Mouse (Mus musculus) small intestine, adult 2 months (tissue): Measurements from ENCODE around the gene Ecd. TPM values are rescaled to one million over a fixed set of nuclear protein-coding genes. Genes with fewer than 3 reads are reported as not detected.

Experiments
- H3K27ac ChIP-seq: fragments of 200-500 bp; 2 replicates; pipeline ENCODE4 v1.5.1; 2012; ENCODE audit warnings: low read depth, low read length, control low read depth, inconsistent platforms; ENCODE audit not compliant: insufficient read depth
- H3K27me3 ChIP-seq: fragments of 200-500 bp; 2 replicates; pipeline ENCODE4 v1.6.1; 2012; ENCODE audit warnings: mild to moderate bottlenecking, moderate library complexity, low read length, inconsistent platforms; ENCODE audit not compliant: control insufficient read depth, insufficient read depth
- H3K36me3 ChIP-seq: fragments of 200-500 bp; 2 replicates; pipeline ENCODE4 v1.6.1; 2012; ENCODE audit warnings: mild to moderate bottlenecking, low read length, control low read depth, inconsistent platforms; ENCODE audit not compliant: control insufficient read depth, insufficient read depth
- H3K4me1 ChIP-seq: fragments of 200-500 bp; 2 replicates; pipeline ENCODE4 v1.6.1; 2012; ENCODE audit warnings: low read length, inconsistent platforms, mixed read lengths; ENCODE audit not compliant: control insufficient read depth, insufficient read depth, insufficient read length
- H3K4me3 ChIP-seq: fragments of 200-500 bp; 2 replicates; pipeline ENCODE4 v1.5.1; 2012; ENCODE audit warnings: low read depth, mild to moderate bottlenecking, control low read depth, inconsistent platforms, low read length, moderate library complexity
- CTCF ChIP-seq: fragments of 200-500 bp; IDR thresholded peaks from 2 replicates; pipeline ENCODE4 v1.5.1; 2012; ENCODE audit warnings: low read depth, mild to moderate bottlenecking, control low read depth, inconsistent platforms, low read length, moderate library complexity, mixed read lengths; ENCODE audit not compliant: insufficient replicate concordance, insufficient read length; ENCODE audit errors: extremely low read depth
- POLR2A ChIP-seq: fragments of 200-500 bp; IDR thresholded peaks from 2 replicates; pipeline ENCODE4 v1.6.1; 2012; ENCODE audit warnings: low read depth, mild to moderate bottlenecking, control low read depth, inconsistent platforms, low read length, moderate library complexity
- WGBS: fragments of 180-500 bp; shearing (Covaris S2); methylation state at CpG from one replicate; pipeline ENCODE4 v1.1.7; 2018; 5-methylcytosine and 5-hydroxymethylcytosine counted together
- polyA plus RNA-seq: library from polyadenylated mRNA; depleted of rRNA; stranded (reverse); fragments of >200 nt; gene quantifications from 2 replicates; pipeline ENCODE4 v1.2.3, GENCODE M21; 2012

Gene Ecd
- polyA plus RNA-seq, 1 experiment: 8.2 TPM

- H3K27ac ChIP-seq: no peak overlapping the region
- no peak for TF ChIP-seq POLR2A
- TF ChIP-seq CTCF: no peak
- WGBS: 92% methylated on average over 4 of the region's 4 CpGs
- H3K27me3 ChIP-seq: no peaks in the 10 kb centered on the region
- peaks cover 49% of the 10 kb centered on the region for H3K36me3 ChIP-seq
- H3K4me3 ChIP-seq: no peak overlapping the region
- no peaks in the 10 kb centered on the region for H3K4me1 ChIP-seq
Observed at GRCm38 (mm10) chr14:20363230-20363629, 15.3 kb upstream of the Ecd start.

DNA sequence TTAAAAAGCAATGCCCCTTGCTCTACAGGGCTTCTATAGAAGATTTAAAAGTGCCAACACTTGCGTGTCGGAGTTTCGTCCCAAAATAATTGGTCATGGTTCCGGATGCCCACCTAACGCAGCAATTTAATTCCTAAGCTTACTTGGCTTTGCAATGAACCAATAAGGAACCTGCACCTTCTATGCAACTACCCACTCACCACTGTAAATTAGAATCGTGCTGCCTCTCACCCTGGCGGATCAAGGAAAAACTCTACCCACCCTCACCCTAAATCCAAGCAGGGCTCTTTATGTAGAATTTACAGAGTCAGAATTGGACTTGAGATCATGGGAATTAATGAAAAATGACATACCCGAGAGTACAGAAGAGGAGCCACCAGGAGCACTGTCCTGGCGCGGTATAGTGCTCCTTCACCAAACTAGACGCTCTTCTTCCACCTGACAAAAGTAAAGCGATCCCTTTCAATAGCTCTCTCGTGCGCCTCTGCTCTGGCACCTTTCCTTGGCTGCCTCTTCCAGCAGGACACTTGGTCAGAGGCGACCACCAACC, 405 bp downstream of the Ecd start:
- WGBS: 1% methylated on average over 15 of the region's 15 CpGs
- no peak for TF ChIP-seq POLR2A
- no peak for TF ChIP-seq CTCF
- H3K27ac ChIP-seq: peak overlapping the region; percentile 47

GRCm38 (mm10) chr14:20345885-20346284, 2.0 kb downstream of the Ecd start:
- H3K27ac ChIP-seq: no peak overlapping the region
- no peak for TF ChIP-seq CTCF
- TF ChIP-seq POLR2A: no peak
- no peaks in the 10 kb centered on the region for H3K27me3 ChIP-seq
- H3K36me3 ChIP-seq: peaks cover 10% of the 10 kb centered on the region
- 0 out of 2 replicates have a peak, but pooled peaks cover 2% of the 10 kb centered on the region for H3K4me1 ChIP-seq
- no peak overlapping the region for H3K4me3 ChIP-seq
- 69% methylated on average over 9 of the region's 9 CpGs for WGBS

More for the DNA sequence above, 405 bp downstream of the Ecd start:
- H3K4me3 ChIP-seq: peak overlapping the region; percentile 71
- peaks cover 8% of the 10 kb centered on the region for H3K36me3 ChIP-seq
- H3K4me1 ChIP-seq: no peaks in the 10 kb centered on the region
- no peaks in the 10 kb centered on the region for H3K27me3 ChIP-seq

DNA sequence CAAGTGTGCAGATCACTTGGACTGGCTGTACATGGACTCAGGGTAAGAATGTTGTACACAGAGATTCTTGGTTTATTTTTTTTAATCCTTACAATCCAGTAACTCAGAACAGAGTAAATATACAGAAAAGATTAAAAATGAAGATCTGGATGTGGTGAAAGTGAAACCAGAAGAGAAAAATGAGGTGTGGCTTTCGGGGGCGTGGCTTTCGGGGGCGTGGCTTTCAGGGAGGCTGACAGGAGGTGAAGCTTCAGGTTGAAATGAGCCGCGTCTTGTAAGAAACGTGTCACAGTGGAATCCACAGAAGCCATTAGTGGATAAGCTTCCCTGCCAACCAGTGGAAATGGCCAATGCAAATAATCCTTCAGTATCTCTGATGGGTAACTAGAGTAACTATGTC, 7.1 kb downstream of the Ecd start:
- Histone ChIP-seq H3K4me1 (0 out of 2 replicates have a peak, but pooled peaks cover 2% of the 10 kb centered on the region), H3K36me3 (peaks cover 26% of the 10 kb centered on the region), H3K4me3 (no peak overlapping the region), H3K27ac (no peak overlapping the region), H3K27me3 (no peaks in the 10 kb centered on the region)
- no peak for TF ChIP-seq POLR2A
- 41% methylated on average over 7 of the region's 7 CpGs for WGBS

DNA sequence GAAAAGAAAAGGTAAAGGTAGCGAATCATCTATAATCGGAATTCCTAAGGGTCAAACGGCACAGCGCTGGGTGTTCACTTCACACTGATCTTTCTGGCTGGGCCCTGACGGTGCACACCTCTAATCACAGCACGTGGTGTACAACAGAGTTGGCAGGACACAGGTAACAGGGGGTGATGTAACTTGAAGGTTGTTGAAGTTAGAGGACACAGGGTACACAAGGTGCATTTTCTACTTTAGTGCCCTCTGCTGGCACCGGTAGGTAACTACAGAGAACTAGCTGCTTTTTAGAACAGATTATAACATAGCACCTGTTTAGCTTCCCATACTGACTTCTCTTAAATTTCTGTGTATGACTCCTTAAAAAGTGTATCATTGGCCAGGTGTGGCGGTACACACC, 7.8 kb downstream of the Ecd start:
- no peak for TF ChIP-seq POLR2A
- peak; percentile 36; the same call in 1 of the 2 replicates for TF ChIP-seq CTCF
- Histone ChIP-seq H3K36me3 (peaks cover 30% of the 10 kb centered on the region), H3K27ac (no peak overlapping the region), H3K4me1 (0 out of 2 replicates have a peak, but pooled peaks cover 2% of the 10 kb centered on the region), H3K4me3 (no peak overlapping the region), H3K27me3 (no peaks in the 10 kb centered on the region)
- WGBS: 86% methylated on average over 8 of the region's 8 CpGs

GRCm38 (mm10) chr14:20339415-20339814, 8.5 kb downstream of the Ecd start:
- H3K4me1 ChIP-seq: 0 out of 2 replicates have a peak, but pooled peaks cover 2% of the 10 kb centered on the region
- H3K27me3 ChIP-seq: no peaks in the 10 kb centered on the region
- TF ChIP-seq POLR2A: no peak
- TF ChIP-seq CTCF: peak; percentile 11; the same call in 1 of the 2 replicates
- H3K4me3 ChIP-seq: no peak overlapping the region
- peaks cover 32% of the 10 kb centered on the region for H3K36me3 ChIP-seq
- WGBS: 98% methylated on average over 5 of the region's 5 CpGs
- H3K27ac ChIP-seq: no peak overlapping the region

- TF ChIP-seq CTCF: no peak
- TF ChIP-seq POLR2A: no peak
- H3K27me3 ChIP-seq: no peaks in the 10 kb centered on the region
- H3K4me3 ChIP-seq: no peak overlapping the region
- 91% methylated on average over 4 of the region's 4 CpGs for WGBS
- H3K27ac ChIP-seq: no peak overlapping the region
- H3K4me1 ChIP-seq: no peaks in the 10 kb centered on the region
- H3K36me3 ChIP-seq: peaks cover 56% of the 10 kb centered on the region
Observed at GRCm38 (mm10) chr14:20331316-20331715, 16.6 kb downstream of the Ecd start.
